Mouse (Mus musculus) intestine, embryonic 16.5 days (tissue): ENCODE measurements around the gene Rab30. TPM values are rescaled to one million over a fixed set of nuclear protein-coding genes. Genes with fewer than 3 reads are reported as not detected.
"Not testable (repeated sequence)": the region's sequence is repeated elsewhere in the genome, so short reads cannot be mapped to it uniquely, and the experiment has no call there.

Experiments used
- ATAC-seq: fragments of 200-750 bp; cut with Nextera tagmentation; 2 replicates; pipeline ENCODE4 v1.8.0; 2017; ENCODE audit warnings: moderate TSS enrichment, moderate library complexity
- H3K27ac ChIP-seq: fragments of 300-500 bp; sonication (generic); 2 replicates; pipeline ENCODE4 v1.5.1; 2014; ENCODE audit warnings: mild to moderate bottlenecking, low read length
- H3K27me3 ChIP-seq: fragments of 300-500 bp; sonication (generic); replicated peaks from 2 replicates; pipeline ENCODE4 v1.6.1; 2014; ENCODE audit warnings: low read length, control low read depth, mixed read lengths; ENCODE audit not compliant: control insufficient read depth, insufficient read depth
- H3K36me3 ChIP-seq: fragments of 300-500 bp; sonication (generic); 2 replicates; pipeline ENCODE4 v1.6.1; 2014; ENCODE audit warnings: low read length, control low read depth; ENCODE audit not compliant: control insufficient read depth, insufficient read depth
- H3K4me1 ChIP-seq: fragments of 300-500 bp; sonication (generic); 2 replicates; pipeline ENCODE4 v1.6.1; 2014; ENCODE audit warnings: low read length, control low read depth, mixed read lengths; ENCODE audit not compliant: control insufficient read depth, insufficient read depth
- H3K4me2 ChIP-seq: fragments of 300-500 bp; sonication (generic); 2 replicates; pipeline ENCODE4 v1.6.1; 2014; ENCODE audit warnings: low read depth, low read length, control low read depth
- H3K4me3 ChIP-seq: fragments of 300-500 bp; sonication (generic); 2 replicates; pipeline ENCODE4 v1.5.1; 2014; ENCODE audit warnings: mild to moderate bottlenecking, low read length
- H3K9ac ChIP-seq: fragments of 300-500 bp; sonication (generic); 2 replicates; pipeline ENCODE4 v1.6.1; 2014; ENCODE audit warnings: low read depth, low read length
- H3K9me3 ChIP-seq: fragments of 300-500 bp; sonication (generic); 2 replicates; pipeline ENCODE4 v1.6.1; 2016; ENCODE audit warnings: low read length, control low read depth; ENCODE audit not compliant: control insufficient read depth
- WGBS: fragments of 180-500 bp; shearing (Covaris S2); extraction: QIAGEN DNeasy Blood & Tissue Kit; methylation state at CpG from one replicate; pipeline ENCODE4 v1.1.7; 2014; 5-methylcytosine and 5-hydroxymethylcytosine counted together
- polyA plus RNA-seq: library from polyadenylated mRNA; unstranded; fragments of >200 nt; fragmentation: Nextera tagmentation; extraction: Ambion mirVana; gene quantifications from 2 replicates; pipeline ENCODE4 v1.2.1, GENCODE M21; 2015

Rab30 gene
- polyA plus RNA-seq, 1 experiment from 2014 or later: 30.3 TPM

GRCm38 (mm10) chr7:92720156-92720905 is 21.1 kb upstream of the Rab30 start:
- Histone ChIP-seq H3K27ac (no peak overlapping the region), H3K4me1 (no peaks in the 10 kb centered on the region), H3K36me3 (no peaks in the 10 kb centered on the region), H3K27me3 (no peaks in the 10 kb centered on the region), H3K9ac (no peak overlapping the region), H3K9me3 (no peaks in the 10 kb centered on the region), H3K4me2 (no peak overlapping the region), H3K4me3 (no peak overlapping the region)
- 46% methylated on average over 3 of the region's 3 CpGs for WGBS
- ATAC-seq: peak; percentile 67

- H3K36me3 ChIP-seq: no peaks in the 10 kb centered on the region
- H3K4me2 ChIP-seq: no peak overlapping the region
- no peaks in the 10 kb centered on the region for H3K4me1 ChIP-seq
- no peaks in the 10 kb centered on the region for H3K9me3 ChIP-seq
- no peak overlapping the region for H3K9ac ChIP-seq
- H3K4me3 ChIP-seq: no peak overlapping the region
- H3K27me3 ChIP-seq: no peaks in the 10 kb centered on the region
- ATAC-seq: 0 out of 2 replicates have a peak, but pooled peaks have one; percentile 22
- H3K27ac ChIP-seq: no peak overlapping the region
- WGBS: 25% methylated on average over 3 of the region's 3 CpGs
Observed at GRCm38 (mm10) chr7:92723750-92724149, 17.7 kb upstream of the Rab30 start.

GRCm38 (mm10) chr7:92724261-92724660 is 17.1 kb upstream of the Rab30 start:
- ATAC-seq: no peak
- no peak overlapping the region for H3K4me3 ChIP-seq
- no peaks in the 10 kb centered on the region for H3K36me3 ChIP-seq
- H3K27ac ChIP-seq: no peak overlapping the region
- H3K27me3 ChIP-seq: no peaks in the 10 kb centered on the region
- no peak overlapping the region for H3K4me2 ChIP-seq
- no peaks in the 10 kb centered on the region for H3K9me3 ChIP-seq
- H3K9ac ChIP-seq: no peak overlapping the region
- no peaks in the 10 kb centered on the region for H3K4me1 ChIP-seq
- 74% methylated on average over 4 of the region's 4 CpGs for WGBS

DNA sequence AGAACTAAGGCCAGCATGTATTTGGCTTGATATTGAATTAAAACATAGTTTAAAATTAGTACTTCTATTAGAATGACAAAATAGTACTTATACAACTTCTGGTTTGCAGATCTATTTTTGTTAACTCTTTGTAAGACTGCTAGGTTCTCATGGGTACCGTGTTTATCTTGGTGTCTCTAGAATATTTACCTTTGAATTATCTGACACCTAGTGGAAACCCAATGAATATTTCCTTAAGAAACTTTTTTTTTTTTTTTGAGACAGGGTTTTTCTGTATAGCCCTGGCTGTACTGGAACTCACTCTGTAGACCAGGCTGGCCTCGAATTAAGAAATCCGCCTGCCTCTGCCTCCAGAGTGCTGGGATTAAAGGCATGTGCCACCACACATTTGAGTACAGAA is 11.8 kb upstream of the Rab30 start:
- H3K27me3 ChIP-seq, H3K4me1 ChIP-seq, H3K9me3 ChIP-seq, H3K36me3 ChIP-seq, H3K9ac ChIP-seq, H3K27ac ChIP-seq, H3K4me3 ChIP-seq, H3K4me2 ChIP-seq: not testable (repeated sequence)
- peak; percentile 21 for ATAC-seq
- WGBS: 69% methylated on average over 3 of the region's 3 CpGs

- no peaks in the 10 kb centered on the region for H3K4me1 ChIP-seq
- no peaks in the 10 kb centered on the region for H3K9me3 ChIP-seq
- H3K4me3 ChIP-seq: no peak overlapping the region
- no peak overlapping the region for H3K9ac ChIP-seq
- no peak overlapping the region for H3K4me2 ChIP-seq
- 73% methylated on average over 4 of the region's 4 CpGs for WGBS
- no peaks in the 10 kb centered on the region for H3K27me3 ChIP-seq
- ATAC-seq: 0 out of 2 replicates have a peak, but pooled peaks have one; percentile 8
- H3K27ac ChIP-seq: no peak overlapping the region
- H3K36me3 ChIP-seq: no peaks in the 10 kb centered on the region
Observed at GRCm38 (mm10) chr7:92730465-92730864, 10.9 kb upstream of the Rab30 start.

GRCm38 (mm10) chr7:92730959-92731358 is 10.4 kb upstream of the Rab30 start:
- H3K36me3 ChIP-seq: no peaks in the 10 kb centered on the region
- H3K4me3 ChIP-seq: no peak overlapping the region
- H3K4me1 ChIP-seq: no peaks in the 10 kb centered on the region
- 66% methylated on average over 3 of the region's 3 CpGs for WGBS
- H3K4me2 ChIP-seq: no peak overlapping the region
- H3K27ac ChIP-seq: no peak overlapping the region
- no peak overlapping the region for H3K9ac ChIP-seq
- no peaks in the 10 kb centered on the region for H3K27me3 ChIP-seq
- no peaks in the 10 kb centered on the region for H3K9me3 ChIP-seq
- no peak for ATAC-seq

DNA sequence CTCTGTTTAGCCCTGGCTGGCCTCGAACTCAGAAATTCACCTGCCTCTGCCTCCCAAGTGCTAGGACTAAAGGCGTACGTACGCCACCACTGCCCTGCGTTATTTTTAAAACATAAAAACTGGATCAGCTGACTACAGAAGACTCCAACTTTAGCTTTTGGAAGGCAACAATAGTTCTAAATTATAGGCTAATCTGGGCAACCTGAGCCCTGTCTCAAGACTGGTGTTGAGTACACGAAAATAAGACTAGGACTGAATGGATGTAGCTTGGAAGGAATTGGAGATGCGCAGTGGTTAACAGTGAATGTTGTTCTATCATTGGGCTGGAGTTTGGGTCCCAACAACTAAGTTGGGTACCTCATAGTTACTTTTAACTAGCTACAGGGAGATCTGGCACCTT is 9.3 kb upstream of the Rab30 start:
- H3K4me3 ChIP-seq: no peak overlapping the region
- no peak overlapping the region for H3K4me2 ChIP-seq
- WGBS: 90% methylated on average over 7 of the region's 7 CpGs
- H3K27me3 ChIP-seq: no peaks in the 10 kb centered on the region
- no peak overlapping the region for H3K9ac ChIP-seq
- no peak overlapping the region for H3K27ac ChIP-seq
- 0 out of 2 replicates have a peak, but pooled peaks cover 2% of the 10 kb centered on the region for H3K36me3 ChIP-seq
- ATAC-seq: no peak
- H3K9me3 ChIP-seq: no peaks in the 10 kb centered on the region
- H3K4me1 ChIP-seq: no peaks in the 10 kb centered on the region

DNA sequence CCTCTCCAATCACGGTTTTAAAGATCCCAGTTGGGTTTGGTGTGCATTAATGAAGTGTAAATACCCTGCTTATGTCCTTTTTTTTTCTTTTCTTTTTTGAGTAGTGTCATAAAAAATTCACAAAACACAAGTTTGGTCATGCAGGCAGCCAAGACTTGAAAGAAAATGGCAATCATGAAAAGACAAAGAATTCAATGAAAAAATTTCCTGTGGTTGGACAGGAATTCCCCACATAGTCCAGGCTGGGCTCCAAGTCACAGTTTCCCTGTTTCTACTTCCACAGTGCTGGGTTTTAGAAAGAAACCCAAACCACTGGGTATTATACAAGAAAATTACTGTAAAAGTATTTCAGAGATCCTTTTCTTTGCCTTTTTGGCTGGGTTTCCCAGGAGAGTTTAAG is 3.8 kb upstream of the Rab30 start:
- Histone ChIP-seq H3K36me3 (0 out of 2 replicates have a peak, but pooled peaks cover 2% of the 10 kb centered on the region), H3K9ac (no peak overlapping the region), H3K4me1 (peaks cover 3% of the 10 kb centered on the region; the same call in 1 of the 2 replicates), H3K27me3 (no peaks in the 10 kb centered on the region), H3K27ac (no peak overlapping the region), H3K9me3 (no peaks in the 10 kb centered on the region), H3K4me3 (no peak overlapping the region), H3K4me2 (no peak overlapping the region)
- WGBS: 81% methylated on average over 1 of the region's 1 CpGs
- no peak for ATAC-seq

DNA sequence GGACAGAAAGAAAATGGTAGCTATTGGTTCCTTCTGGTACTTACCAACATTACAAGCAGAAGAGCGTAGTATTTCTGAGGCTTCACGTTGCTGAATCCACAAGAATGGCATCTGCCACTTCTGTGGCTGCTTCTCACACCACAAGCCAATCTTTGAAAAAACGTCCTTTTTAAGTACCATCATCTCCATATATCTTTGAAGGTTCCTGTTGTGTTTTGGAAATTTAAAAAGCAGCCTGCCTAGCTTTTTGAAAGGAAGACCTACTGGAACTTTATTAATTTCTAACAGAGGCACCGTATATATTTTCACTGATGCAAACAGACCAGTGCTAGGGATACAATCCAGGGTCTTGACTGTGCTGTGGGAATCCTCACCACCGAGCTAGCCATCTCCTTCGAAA is 1.4 kb upstream of the Rab30 start:
- Histone ChIP-seq H3K9me3 (no peaks in the 10 kb centered on the region), H3K27me3 (no peaks in the 10 kb centered on the region), H3K36me3 (0 out of 2 replicates have a peak, but pooled peaks cover 2% of the 10 kb centered on the region), H3K4me3 (peak overlapping the region; percentile 74), H3K9ac (peak overlapping the region; percentile 89), H3K4me1 (peaks cover 18% of the 10 kb centered on the region), H3K27ac (no peak overlapping the region), H3K4me2 (peak overlapping the region; percentile 68)
- no peak for ATAC-seq
- WGBS: 30% methylated on average over 6 of the region's 6 CpGs
